Mouse (Mus musculus) urinary bladder, postnatal 4 days (tissue): Measurements from ENCODE around the gene Chst13.

ENCODE experiments used
- DNase-seq, 2 experiments: peaks; one replicate each; pipeline ENCODE4 v3.0.0; 2021 to 2022; ENCODE audit warnings: low spot score in 2 of 2

Chst13 gene

DNA sequence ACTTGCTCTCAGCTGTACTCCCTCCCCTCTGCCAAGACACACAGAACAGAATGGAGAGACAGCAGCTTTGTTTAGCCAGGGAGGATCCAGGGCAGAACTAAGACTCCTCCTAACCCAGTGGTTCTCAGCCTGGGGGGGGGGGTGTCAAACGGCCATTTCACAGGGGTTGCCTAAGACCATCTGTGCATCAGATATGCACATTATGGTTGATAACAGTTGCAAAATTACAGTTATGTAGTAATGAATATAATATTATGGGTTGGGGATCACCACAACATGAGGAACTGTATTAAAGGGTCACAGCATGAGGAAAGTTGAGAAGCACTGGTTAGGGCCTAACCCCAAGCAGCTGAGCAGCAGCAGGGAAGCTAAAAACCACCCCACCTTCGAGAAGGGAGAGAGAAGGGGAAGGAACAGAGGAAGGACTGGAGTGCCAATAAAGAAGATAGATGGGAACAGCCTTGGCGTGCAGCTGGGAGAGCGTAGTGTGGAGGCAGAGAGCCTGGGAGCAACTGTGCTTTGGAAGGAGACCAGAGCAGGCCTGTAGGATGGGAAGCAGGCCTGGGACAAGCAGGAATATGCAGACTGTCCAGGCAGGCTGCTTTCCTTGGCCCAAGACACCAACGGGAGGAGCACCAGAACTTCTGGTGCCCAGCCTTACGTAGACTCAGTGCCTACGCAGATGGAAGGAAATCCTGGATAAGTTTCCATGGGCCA, 5.4 kb downstream of the Chst13 start:
- DNase-seq, result peak in 1 of 2 experiments; percentile 49

- no peak for DNase-seq
These were observed 6.0 kb downstream of the Chst13 start for GRCm38 (mm10) chr6:90319019-90319418.

DNA sequence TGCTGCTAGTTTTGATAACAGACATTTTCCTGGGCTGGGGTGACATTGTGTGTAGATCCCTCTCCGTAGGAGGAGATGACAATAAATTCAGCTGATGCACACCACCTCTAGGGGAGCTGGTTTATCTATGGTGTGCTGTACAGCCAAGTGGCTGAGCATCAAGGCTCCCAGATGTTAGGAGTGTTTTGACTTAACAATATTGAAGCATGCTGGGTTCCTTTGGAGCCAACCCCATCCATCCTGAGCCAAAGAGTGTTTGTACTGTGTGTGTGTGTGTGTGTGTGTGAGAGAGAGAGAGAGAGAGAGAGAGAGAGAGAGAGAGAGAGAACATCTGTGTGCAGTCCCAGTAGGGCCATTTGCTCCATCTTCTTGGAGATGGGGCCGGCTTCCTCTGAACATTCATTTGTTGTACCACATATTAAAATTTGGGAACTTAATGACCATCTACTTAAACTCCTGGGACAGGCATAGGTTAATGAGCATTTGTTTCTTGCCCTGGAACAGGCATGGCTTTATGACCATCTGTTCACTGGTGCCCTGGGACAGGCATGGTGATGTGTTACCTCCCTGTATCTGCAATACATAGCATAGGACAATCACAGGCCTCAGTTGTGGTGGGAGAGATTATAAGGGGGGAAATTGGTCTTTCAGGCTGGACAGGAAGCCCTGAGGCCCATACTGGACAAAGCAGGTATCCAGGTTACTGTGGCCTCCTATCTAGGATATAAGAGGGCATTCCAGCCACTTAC, 7.3 kb downstream of the Chst13 start:
- no peak for DNase-seq

DNA sequence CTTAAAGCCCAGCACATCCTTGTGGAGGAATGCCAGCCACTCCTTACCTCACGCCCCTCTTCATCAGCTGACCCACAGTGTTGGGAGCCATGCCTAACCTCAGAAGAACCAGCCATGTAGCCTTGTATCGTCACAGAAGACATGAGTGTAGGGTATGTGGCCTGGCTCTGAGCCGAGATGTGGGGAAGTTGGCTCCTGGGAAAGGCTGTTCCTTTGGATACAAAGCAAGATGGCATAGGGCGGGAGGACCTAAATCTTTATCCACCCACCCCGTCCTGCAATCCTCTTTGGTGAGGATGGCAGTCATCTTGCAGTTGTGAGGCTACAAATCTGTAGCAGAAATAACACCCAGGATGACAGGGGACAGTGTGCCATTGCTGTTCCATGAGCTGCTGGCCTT, 9.0 kb downstream of the Chst13 start:
- DNase-seq, result no peak

DNA sequence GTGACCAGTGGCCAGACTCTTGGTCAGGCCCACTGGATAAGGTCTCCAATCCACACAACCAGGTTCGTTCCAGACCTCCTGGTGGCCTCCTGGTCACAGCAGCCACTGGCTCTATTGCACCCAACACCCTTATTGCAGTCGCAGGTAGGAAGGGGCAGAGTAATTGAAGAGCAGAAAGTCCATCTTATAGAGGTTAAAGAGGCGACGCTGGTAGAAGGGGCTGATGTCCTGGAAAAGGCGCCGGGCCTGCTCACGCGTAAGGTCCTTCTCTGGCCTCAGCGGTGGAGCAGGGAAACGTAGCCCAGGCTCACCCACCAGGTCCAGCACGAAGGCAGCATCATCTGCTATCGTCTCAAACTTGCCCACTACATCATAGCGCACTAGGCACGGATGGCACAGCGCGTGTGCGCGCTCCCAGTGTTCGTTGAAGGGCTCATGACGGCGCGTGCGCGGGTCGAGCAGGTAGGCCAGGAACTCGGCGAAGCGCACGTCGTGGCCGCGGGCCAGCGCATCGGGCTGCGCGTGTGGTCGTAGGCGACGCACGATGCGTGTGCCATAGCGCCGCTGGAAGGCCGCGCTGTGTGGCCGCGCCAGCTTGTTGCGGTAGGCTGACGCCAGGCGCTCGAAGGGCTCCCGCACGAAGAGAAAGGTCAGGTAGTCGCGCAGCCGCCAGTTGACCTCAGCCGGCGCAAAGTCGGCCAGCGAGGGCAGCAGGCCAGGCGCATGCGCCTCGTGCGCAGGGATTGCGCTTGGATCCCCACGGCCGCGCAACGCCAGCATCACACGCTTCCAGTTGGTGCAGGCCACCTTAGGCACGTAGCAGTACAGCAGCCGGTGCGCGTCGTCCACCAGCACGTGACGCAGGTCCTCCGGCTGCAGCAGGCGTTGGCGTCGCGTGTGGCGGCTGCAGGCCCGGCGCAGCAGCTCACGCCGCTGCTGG, 15.9 kb downstream of the Chst13 start:
- no peak for DNase-seq

- DNase-seq, result no peak
These were observed 18.5 kb downstream of the Chst13 start for GRCm38 (mm10) chr6:90306315-90306975.

DNA sequence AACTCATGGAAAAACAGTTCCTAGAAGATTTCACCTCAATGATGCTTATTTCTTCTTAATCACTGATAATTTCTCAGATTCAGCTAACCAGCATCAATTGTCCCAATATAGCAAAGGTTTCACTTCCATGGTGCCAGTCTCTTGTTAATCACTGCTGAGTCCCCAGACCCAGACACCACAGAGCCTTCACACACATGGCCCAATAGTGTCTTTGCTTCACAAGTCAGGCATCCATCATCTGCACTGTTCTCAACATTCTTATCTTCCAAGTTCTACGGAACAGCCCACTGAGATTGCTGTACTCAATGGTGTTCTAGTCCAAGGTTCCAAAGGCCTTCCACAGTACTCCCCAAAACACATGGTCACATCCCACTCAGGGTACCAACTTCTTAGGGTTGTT, 24.1 kb downstream of the Chst13 start, which contains the start of gene BC048671:
TSS of gene BC048671 (plus strand) at position 301 of the 400 bp plus-strand sequence.
- DNase-seq, result no peak

- DNase-seq, result no peak
These were observed 36.7 kb downstream of the Chst13 start for GRCm38 (mm10) chr6:90288265-90288664.
